Mouse (Mus musculus) CH12.LX (cell line): ENCODE results near the gene Pdgfa.

ENCODE experiments used
- CTCF ChIP-seq, 2 experiments: IDR thresholded peaks in 1 of 2; conservative IDR thresholded peaks in 1 of 2; 2 replicates each; pipeline ENCODE4 v1.5.1; 2011 to 2012; ENCODE audit warnings: low read depth in 2 of 2, low read length in 2 of 2, improper control_type of control experiment in 1 of 2, inconsistent platforms in 1 of 2, mild to moderate bottlenecking in 1 of 2, moderate library complexity in 1 of 2
- HCFC1 ChIP-seq: IDR thresholded peaks from 2 replicates; pipeline ENCODE4 v1.6.1; 2012; ENCODE audit warnings: low read depth, mild to moderate bottlenecking, inconsistent platforms, low read length, improper control_type of control experiment
- JUND ChIP-seq: conservative IDR thresholded peaks from 2 replicates; pipeline ENCODE4 v1.6.1; 2011; ENCODE audit warnings: low read depth, low read length, improper control_type of control experiment
- MYC ChIP-seq: IDR thresholded peaks from 2 replicates; pipeline ENCODE4 v1.6.1; 2011; ENCODE audit warnings: low read depth, mild to moderate bottlenecking, improper control_type of control experiment, low read length
- POLR2A ChIP-seq: IDR thresholded peaks from 2 replicates; pipeline ENCODE4 v1.6.1; 2011; ENCODE audit warnings: low read depth, mild to moderate bottlenecking, improper control_type of control experiment, low read length
- RAD21 ChIP-seq: IDR thresholded peaks from 2 replicates; pipeline ENCODE4 v1.6.1; 2011; ENCODE audit warnings: low read depth, mild to moderate bottlenecking, low read length, improper control_type of control experiment, moderate library complexity
- UBTF ChIP-seq: IDR thresholded peaks from 2 replicates; pipeline ENCODE4 v1.6.1; 2012; ENCODE audit warnings: low read depth, mild to moderate bottlenecking, inconsistent platforms, low read length, improper control_type of control experiment, moderate library complexity
- USF1 ChIP-seq: IDR thresholded peaks from 2 replicates; pipeline ENCODE4 v1.6.1; 2014; ENCODE audit warnings: low read depth, mild to moderate bottlenecking, inconsistent platforms, low read length, improper control_type of control experiment
- ZC3H11A ChIP-seq: IDR thresholded peaks from 2 replicates; pipeline ENCODE4 v1.6.1; 2012; ENCODE audit warnings: low read depth, mild to moderate bottlenecking, inconsistent platforms, low read length, improper control_type of control experiment

GRCm38 (mm10) chr5:138980608-138981007 lies 16.6 kb downstream of the Pdgfa start:
- TF ChIP-seq RAD21 (no peak), UBTF (no peak), ZC3H11A (no peak), USF1 (no peak), JUND (no peak), CTCF (conservative IDR thresholded peaks at IDR 0.05 in 1 of 2, IDR thresholded peaks at IDR 0.05 in 1 of 2; ENCODE audit: low read depth in 2 of 2, low read length in 2 of 2) (no peak), POLR2A (no peak), HCFC1 (no peak), MYC (no peak)
